Mouse (Mus musculus) adrenal gland, postnatal 25 days (tissue): ENCODE measurements at regions not wholly inside any gene's neighbourhood (a gene's known extent, or its start where the extent isn't known, plus 50 kb on each side); places are given as distances from the start of the nearest gene placed in this dataset.
"Not testable (repeated sequence)": the region's sequence is repeated elsewhere in the genome, so short reads cannot be mapped to it uniquely, and the experiment has no call there.

Experiments used
- DNase-seq: peaks from one replicate; pipeline ENCODE4 v3.0.0; 2021; ENCODE audit warnings: mixed read lengths

GRCm38 (mm10) chr16:8914183-8914582, 84.3 kb downstream of the 1810013L24Rik start:
- DNase-seq: not testable (repeated sequence)

GRCm38 (mm10) chr16:8916091-8916490, 86.2 kb downstream of the 1810013L24Rik start:
- no peak for DNase-seq

- DNase-seq: no peak
Observed at GRCm38 (mm10) chr16:8918741-8919535, 89.0 kb downstream of the 1810013L24Rik start.

GRCm38 (mm10) chr16:8924732-8925131, 94.8 kb downstream of the 1810013L24Rik start:
- DNase-seq: peak; percentile 27

GRCm38 (mm10) chr16:8931961-8932360, 102.1 kb downstream of the 1810013L24Rik start:
- no peak for DNase-seq

- no peak for DNase-seq
Observed at GRCm38 (mm10) chr16:8933121-8933520, 103.2 kb downstream of the 1810013L24Rik start.

- DNase-seq: no peak
Observed at GRCm38 (mm10) chr16:8936446-8936845, 106.5 kb downstream of the 1810013L24Rik start.

- peak; percentile 82 for DNase-seq
Observed at GRCm38 (mm10) chr16:8938516-8938915, 108.6 kb downstream of the 1810013L24Rik start.

- DNase-seq: no peak
Observed at GRCm38 (mm10) chr16:8939136-8939535, 109.2 kb downstream of the 1810013L24Rik start.

- DNase-seq: no peak
Observed at GRCm38 (mm10) chr16:8944412-8945102, 114.7 kb downstream of the 1810013L24Rik start.

GRCm38 (mm10) chr16:8947846-8948245, 117.9 kb downstream of the 1810013L24Rik start:
- no peak for DNase-seq

- no peak for DNase-seq
Observed at GRCm38 (mm10) chr16:8951156-8951899, 121.4 kb downstream of the 1810013L24Rik start.

GRCm38 (mm10) chr16:8961739-8962138, 131.8 kb downstream of the 1810013L24Rik start:
- DNase-seq: no peak

GRCm38 (mm10) chr16:8993521-8994250, 163.8 kb downstream of the 1810013L24Rik start:
- DNase-seq: no peak

GRCm38 (mm10) chr16:8994521-8994920, 164.6 kb downstream of the 1810013L24Rik start:
- no peak for DNase-seq

GRCm38 (mm10) chr16:8997250-8997649, 167.3 kb downstream of the 1810013L24Rik start:
- no peak for DNase-seq

- no peak for DNase-seq
Observed at GRCm38 (mm10) chr16:9004012-9004411, 174.1 kb downstream of the 1810013L24Rik start.

- no peak for DNase-seq
Observed at GRCm38 (mm10) chr16:9005933-9006332, 176.0 kb downstream of the 1810013L24Rik start.

- peak; percentile 86 for DNase-seq
Observed at GRCm38 (mm10) chr16:9009361-9010083, 179.6 kb downstream of the 1810013L24Rik start.

GRCm38 (mm10) chr16:9011077-9011476, 181.2 kb downstream of the 1810013L24Rik start:
- DNase-seq: no peak

- no peak for DNase-seq
Observed at GRCm38 (mm10) chr16:9011691-9012090, 181.8 kb downstream of the 1810013L24Rik start.
